Mouse (Mus musculus) WW6 (cell line): ENCODE measurements around the gene Ccdc130.

ENCODE experiments used
- DNase-seq: peaks from one replicate; pipeline ENCODE4 v3.0.0-alpha.2; 2013; ENCODE audit warnings: low read depth, low spot score

Gene Ccdc130

GRCm38 (mm10) chr8:84237542-84238229, 32.5 kb downstream of the Ccdc130 start:
- no peak for DNase-seq

GRCm38 (mm10) chr8:84236998-84237473, 33.1 kb downstream of the Ccdc130 start, which contains the start of gene Zswim4:
Gene Zswim4, minus strand, starts transcription at chr8:84237055.
- peak; percentile 99 for DNase-seq

- DNase-seq: no peak
Measured at GRCm38 (mm10) chr8:84236410-84236997, 33.7 kb downstream of the Ccdc130 start.

- no peak for DNase-seq
Measured at GRCm38 (mm10) chr8:84235746-84236409, 34.3 kb downstream of the Ccdc130 start.

GRCm38 (mm10) chr8:84233055-84233454, 37.1 kb downstream of the Ccdc130 start:
- DNase-seq: no peak

- no peak for DNase-seq
Measured at GRCm38 (mm10) chr8:84230735-84231134, 39.4 kb downstream of the Ccdc130 start.

GRCm38 (mm10) chr8:84223322-84224029, 46.7 kb downstream of the Ccdc130 start:
- DNase-seq: peak; percentile 75

GRCm38 (mm10) chr8:84222566-84223165, 47.5 kb downstream of the Ccdc130 start:
- DNase-seq: no peak

GRCm38 (mm10) chr8:84220105-84220504, 50.1 kb downstream of the Ccdc130 start:
- DNase-seq: no peak

- no peak for DNase-seq
Measured at GRCm38 (mm10) chr8:84218143-84218542, 52.0 kb downstream of the Ccdc130 start.

GRCm38 (mm10) chr8:84217206-84217605, 53.0 kb downstream of the Ccdc130 start:
- DNase-seq: no peak

GRCm38 (mm10) chr8:84213277-84213676, 56.9 kb downstream of the Ccdc130 start:
- DNase-seq: no peak

- DNase-seq: no peak
Measured at GRCm38 (mm10) chr8:84211881-84212563, 58.2 kb downstream of the Ccdc130 start.

GRCm38 (mm10) chr8:84211202-84211601, 59.0 kb downstream of the Ccdc130 start:
- no peak for DNase-seq

- no peak for DNase-seq
Measured at GRCm38 (mm10) chr8:84210167-84210791, 59.9 kb downstream of the Ccdc130 start.

- no peak for DNase-seq
Measured at GRCm38 (mm10) chr8:84208381-84209380, 61.5 kb downstream of the Ccdc130 start.

- DNase-seq: no peak
Measured at GRCm38 (mm10) chr8:84207811-84208210, 62.4 kb downstream of the Ccdc130 start.
